Mouse (Mus musculus): ENCODE data around the gene Pard3. TPM values are rescaled to one million over a fixed set of nuclear protein-coding genes. Genes with fewer than 3 reads are reported as not detected.
A peak's percentile ranks its signal among the peaks of the same experiment; 100 is the strongest.

The Pard3 gene
- polyA plus RNA-seq, 1 experiment from 2014 or later, result 35.0 TPM

GRCm38 (mm10) chr8:127191387-127191786, 127.7 kb downstream of the Pard3 start:
- Histone ChIP-seq H3K9me3 (no peaks in the 10 kb centered on the region), H3K4me3 (no peak overlapping the region), H3K4me2 (replicated peaks) (no peak overlapping the region; the same call in 1 of the 2 replicates), H3K9ac (no peak overlapping the region), H3K36me3 (no peaks in the 10 kb centered on the region), H3K27me3 (no peaks in the 10 kb centered on the region), H3K27ac (no peak overlapping the region), H3K4me1 (peaks cover 62% of the 10 kb centered on the region)
- no peak for ATAC-seq (ENCODE audit: low FRiP score, low read depth)
- WGBS, result 27% methylated on average over 5 of the region's 5 CpGs

GRCm38 (mm10) chr8:127191824-127192223, 128.1 kb downstream of the Pard3 start:
- H3K4me3 ChIP-seq, result no peak overlapping the region
- H3K9ac ChIP-seq, result no peak overlapping the region
- no peak for ATAC-seq (ENCODE audit: low FRiP score, low read depth)
- no peaks in the 10 kb centered on the region for H3K9me3 ChIP-seq
- H3K27ac ChIP-seq, result no peak overlapping the region
- no peak overlapping the region; the same call in 1 of the 2 replicates for H3K4me2 ChIP-seq (replicated peaks)
- H3K27me3 ChIP-seq, result no peaks in the 10 kb centered on the region
- H3K4me1 ChIP-seq, result peaks cover 62% of the 10 kb centered on the region
- H3K36me3 ChIP-seq, result no peaks in the 10 kb centered on the region
- WGBS, result 28% methylated on average over 6 of the region's 6 CpGs

GRCm38 (mm10) chr8:127192331-127192730, 128.6 kb downstream of the Pard3 start:
- no peaks in the 10 kb centered on the region for H3K9me3 ChIP-seq
- H3K9ac ChIP-seq, result no peak overlapping the region; the same call in 1 of the 2 replicates
- no peak overlapping the region for H3K4me3 ChIP-seq
- H3K27ac ChIP-seq, result no peak overlapping the region
- H3K4me2 ChIP-seq (replicated peaks), result no peak overlapping the region
- H3K4me1 ChIP-seq, result peaks cover 64% of the 10 kb centered on the region
- H3K27me3 ChIP-seq, result no peaks in the 10 kb centered on the region
- H3K36me3 ChIP-seq, result no peaks in the 10 kb centered on the region
- ATAC-seq (ENCODE audit: low FRiP score, low read depth), result no peak
- 67% methylated on average over 10 of the region's 10 CpGs for WGBS

- H3K4me2 ChIP-seq (replicated peaks), result no peak overlapping the region
- H3K27ac ChIP-seq, result no peak overlapping the region
- peaks cover 73% of the 10 kb centered on the region for H3K4me1 ChIP-seq
- H3K36me3 ChIP-seq, result no peaks in the 10 kb centered on the region
- no peak overlapping the region for H3K4me3 ChIP-seq
- H3K9ac ChIP-seq, result no peak overlapping the region
- H3K27me3 ChIP-seq, result no peaks in the 10 kb centered on the region
- H3K9me3 ChIP-seq, result no peaks in the 10 kb centered on the region
- 47% methylated on average over 6 of the region's 6 CpGs for WGBS
- ATAC-seq (ENCODE audit: low FRiP score, low read depth), result no peak
Observed at GRCm38 (mm10) chr8:127193375-127193774, 129.7 kb downstream of the Pard3 start.

GRCm38 (mm10) chr8:127194786-127195407, 131.2 kb downstream of the Pard3 start:
- no peak overlapping the region for H3K4me2 ChIP-seq (replicated peaks)
- 81% methylated on average over 15 of the region's 15 CpGs for WGBS
- no peak for ATAC-seq (ENCODE audit: low FRiP score, low read depth)
- H3K36me3 ChIP-seq, result no peaks in the 10 kb centered on the region
- H3K27ac ChIP-seq, result no peak overlapping the region
- no peaks in the 10 kb centered on the region for H3K27me3 ChIP-seq
- H3K9ac ChIP-seq, result no peak overlapping the region
- no peak overlapping the region for H3K4me3 ChIP-seq
- H3K9me3 ChIP-seq, result no peaks in the 10 kb centered on the region
- peaks cover 71% of the 10 kb centered on the region for H3K4me1 ChIP-seq

- Histone ChIP-seq H3K27ac (peak overlapping the region; percentile 28; the same call in 1 of the 2 replicates), H3K9ac (no peak overlapping the region), H3K36me3 (no peaks in the 10 kb centered on the region), H3K27me3 (no peaks in the 10 kb centered on the region), H3K4me2 (replicated peaks) (0 out of 2 replicates have a peak overlapping the region, but pooled peaks have one; percentile 1), H3K4me1 (peaks cover 60% of the 10 kb centered on the region), H3K9me3 (no peaks in the 10 kb centered on the region), H3K4me3 (no peak overlapping the region)
- WGBS, result 14% methylated on average over 13 of the region's 13 CpGs
- peak; percentile 87 for ATAC-seq (ENCODE audit: low FRiP score, low read depth)
Observed at GRCm38 (mm10) chr8:127196505-127197265, 133.0 kb downstream of the Pard3 start.

- H3K4me2 ChIP-seq (replicated peaks), result no peak overlapping the region
- no peaks in the 10 kb centered on the region for H3K9me3 ChIP-seq
- no peak for ATAC-seq (ENCODE audit: low FRiP score, low read depth)
- H3K9ac ChIP-seq, result no peak overlapping the region
- no peaks in the 10 kb centered on the region for H3K27me3 ChIP-seq
- no peak overlapping the region for H3K4me3 ChIP-seq
- H3K27ac ChIP-seq, result no peak overlapping the region
- peaks cover 53% of the 10 kb centered on the region for H3K4me1 ChIP-seq
- 15% methylated on average over 4 of the region's 4 CpGs for WGBS
- H3K36me3 ChIP-seq, result no peaks in the 10 kb centered on the region
Observed at GRCm38 (mm10) chr8:127207455-127207854, 143.8 kb downstream of the Pard3 start.

GRCm38 (mm10) chr8:127210621-127211020, 146.9 kb downstream of the Pard3 start:
- Histone ChIP-seq H3K27me3 (no peaks in the 10 kb centered on the region), H3K9me3 (no peaks in the 10 kb centered on the region), H3K4me1 (peaks cover 67% of the 10 kb centered on the region), H3K27ac (no peak overlapping the region), H3K4me2 (replicated peaks) (no peak overlapping the region), H3K36me3 (no peaks in the 10 kb centered on the region), H3K9ac (no peak overlapping the region), H3K4me3 (no peak overlapping the region)
- ATAC-seq (ENCODE audit: low FRiP score, low read depth), result no peak
- WGBS, result 68% methylated on average over 4 of the region's 4 CpGs

GRCm38 (mm10) chr8:127214338-127214737, 150.6 kb downstream of the Pard3 start:
- H3K27me3 ChIP-seq, result no peaks in the 10 kb centered on the region
- peak; percentile 45; the same call in 1 of the 2 replicates for ATAC-seq (ENCODE audit: low FRiP score, low read depth)
- H3K9me3 ChIP-seq, result no peaks in the 10 kb centered on the region
- peak overlapping the region; percentile 31 for H3K4me2 ChIP-seq (replicated peaks)
- no peak overlapping the region; the same call in 1 of the 2 replicates for H3K9ac ChIP-seq
- no peak overlapping the region for H3K4me3 ChIP-seq
- 29% methylated on average over 8 of the region's 8 CpGs for WGBS
- H3K36me3 ChIP-seq, result no peaks in the 10 kb centered on the region
- H3K27ac ChIP-seq, result peak overlapping the region; percentile 74
- H3K4me1 ChIP-seq, result peaks cover 60% of the 10 kb centered on the region

- H3K4me1 ChIP-seq, result peaks cover 64% of the 10 kb centered on the region
- ATAC-seq (ENCODE audit: low FRiP score, low read depth), result peak; percentile 88
- WGBS, result 26% methylated on average over 4 of the region's 4 CpGs
Observed at GRCm38 (mm10) chr8:127214748-127215433, 151.2 kb downstream of the Pard3 start.

GRCm38 (mm10) chr8:127220206-127220605, 156.5 kb downstream of the Pard3 start:
- no peak overlapping the region for H3K27ac ChIP-seq

More at GRCm38 (mm10) chr8:127214748-127215433, 151.2 kb downstream of the Pard3 start:
- no peaks in the 10 kb centered on the region for H3K27me3 ChIP-seq
- H3K36me3 ChIP-seq, result no peaks in the 10 kb centered on the region
- no peak overlapping the region for H3K9ac ChIP-seq
- peak overlapping the region; percentile 74 for H3K27ac ChIP-seq
- H3K9me3 ChIP-seq, result no peaks in the 10 kb centered on the region
- peak overlapping the region; percentile 31 for H3K4me2 ChIP-seq (replicated peaks)
- no peak overlapping the region for H3K4me3 ChIP-seq

GRCm38 (mm10) chr8:127220615-127221014, 156.9 kb downstream of the Pard3 start:
- Histone ChIP-seq H3K9ac (no peak overlapping the region), H3K4me2 (replicated peaks) (no peak overlapping the region), H3K27ac (no peak overlapping the region), H3K36me3 (no peaks in the 10 kb centered on the region), H3K27me3 (no peaks in the 10 kb centered on the region), H3K4me3 (no peak overlapping the region), H3K9me3 (no peaks in the 10 kb centered on the region), H3K4me1 (peaks cover 44% of the 10 kb centered on the region)
- peak; percentile 46; the same call in 1 of the 2 replicates for ATAC-seq (ENCODE audit: low FRiP score, low read depth)
- 26% methylated on average over 7 of the region's 7 CpGs for WGBS

More at GRCm38 (mm10) chr8:127220206-127220605, 156.5 kb downstream of the Pard3 start:
- Histone ChIP-seq H3K27me3 (no peaks in the 10 kb centered on the region), H3K4me1 (peaks cover 48% of the 10 kb centered on the region), H3K4me2 (replicated peaks) (no peak overlapping the region), H3K9me3 (no peaks in the 10 kb centered on the region), H3K9ac (no peak overlapping the region), H3K36me3 (no peaks in the 10 kb centered on the region), H3K4me3 (no peak overlapping the region)
- WGBS, result 10% methylated on average over 5 of the region's 5 CpGs
- ATAC-seq (ENCODE audit: low FRiP score, low read depth), result no peak
